Comparison of ENCODE assay signal across 10 mouse cellular contexts in genomic region chr7:125846866-125847527, GRCm38 (mm10).
DNase-seq lines count a peak whose midpoint lies in the region; ATAC-seq and TF ChIP-seq lines count a peak whose summit lies in the region.
"Had no signal": no experiment of that assay in that cellular context is flagged by ENCODE, and none has a peak within 500 bp of the region (broad histone marks: within the 10 kb centered on the region; RNA-seq: fewer than 3 reads in every experiment).

No protein-coding gene starts in this region.

- no peaks in the 10 kb centered on the region for H3K9me3 ChIP-seq in embryonic facial prominence, embryonic 14.5 days (ENCODE audit: control insufficient read depth, low read length)
- no peaks in the 10 kb centered on the region for H3K9me3 ChIP-seq in embryonic facial prominence, embryonic 10.5 days
- H3K9me3 ChIP-seq in limb, embryonic 14.5 days (ENCODE audit: control insufficient read depth, low read length) = no peaks in the 10 kb centered on the region
- no peaks in the 10 kb centered on the region for H3K9me3 ChIP-seq in limb, embryonic 10.5 days (replicated peaks)
- no peaks in the 10 kb centered on the region for H3K9me3 ChIP-seq in heart, embryonic 13.5 days
- H3K9me3 ChIP-seq: liver, embryonic 15.5 days had no signal

- WGBS in embryonic facial prominence, embryonic 14.5 days = 74% methylated on average over 8 of the region's 8 CpGs
- WGBS in embryonic facial prominence, embryonic 10.5 days = 82% methylated on average over 8 of the region's 8 CpGs
- 75% methylated on average over 8 of the region's 8 CpGs for WGBS in limb, embryonic 14.5 days
- 84% methylated on average over 8 of the region's 8 CpGs for WGBS in limb, embryonic 10.5 days
- 42% methylated on average over 8 of the region's 8 CpGs for WGBS in heart, embryonic 13.5 days

- H3K27me3 ChIP-seq in embryonic facial prominence, embryonic 14.5 days (replicated peaks; ENCODE audit: control insufficient read depth, insufficient read depth, low read length) = no peaks in the 10 kb centered on the region
- no peaks in the 10 kb centered on the region for H3K27me3 ChIP-seq in embryonic facial prominence, embryonic 10.5 days (replicated peaks; ENCODE audit: low read depth, poor library complexity, severe bottlenecking)
- H3K27me3 ChIP-seq in limb, embryonic 14.5 days (ENCODE audit: control insufficient read depth, insufficient read depth, low read length) = no peaks in the 10 kb centered on the region
- H3K27me3 ChIP-seq in limb, embryonic 10.5 days (ENCODE audit: low read depth, poor library complexity, severe bottlenecking) = no peaks in the 10 kb centered on the region
- H3K27me3 ChIP-seq in heart, embryonic 13.5 days (replicated peaks) = no peaks in the 10 kb centered on the region
- H3K27me3 ChIP-seq: liver, embryonic 15.5 days had no signal

- no peak overlapping the region for H3K9ac ChIP-seq in embryonic facial prominence, embryonic 14.5 days (ENCODE audit: low read depth, low read length)
- H3K9ac ChIP-seq in limb, embryonic 14.5 days (ENCODE audit: low read depth, low read length, severe bottlenecking) = no peak overlapping the region
- no peak overlapping the region; the same call in 1 of the 2 replicates for H3K9ac ChIP-seq in heart, embryonic 13.5 days
- H3K9ac ChIP-seq: liver, embryonic 15.5 days had no signal

- H3K36me3 ChIP-seq in embryonic facial prominence, embryonic 14.5 days (ENCODE audit: control insufficient read depth, insufficient read depth, low read length) = peaks cover 19% of the 10 kb centered on the region
- H3K36me3 ChIP-seq in embryonic facial prominence, embryonic 10.5 days (replicated peaks) = peaks cover 36% of the 10 kb centered on the region
- peaks cover 10% of the 10 kb centered on the region for H3K36me3 ChIP-seq in limb, embryonic 14.5 days (ENCODE audit: control insufficient read depth, insufficient read depth, low read length)
- peaks cover 22% of the 10 kb centered on the region for H3K36me3 ChIP-seq in limb, embryonic 10.5 days
- peaks cover 45% of the 10 kb centered on the region for H3K36me3 ChIP-seq in heart, embryonic 13.5 days
- H3K36me3 ChIP-seq: liver, embryonic 15.5 days had no signal

- 0 out of 2 replicates have a peak, but pooled peaks cover 3% of the 10 kb centered on the region for H3K4me1 ChIP-seq in embryonic facial prominence, embryonic 14.5 days (ENCODE audit: control insufficient read depth, insufficient read depth, low read length)
- no peaks in the 10 kb centered on the region for H3K4me1 ChIP-seq in embryonic facial prominence, embryonic 10.5 days
- H3K4me1 ChIP-seq in limb, embryonic 14.5 days (ENCODE audit: control insufficient read depth, insufficient read depth, low read length) = no peaks in the 10 kb centered on the region
- H3K4me1 ChIP-seq in limb, embryonic 10.5 days = peaks cover 8% of the 10 kb centered on the region; the same call in 1 of the 2 replicates
- peaks cover 38% of the 10 kb centered on the region for H3K4me1 ChIP-seq in heart, embryonic 13.5 days
- H3K4me1 ChIP-seq: liver, embryonic 15.5 days had no signal

- peak; percentile 74; the same call in 1 of the 2 replicates for ATAC-seq in embryonic facial prominence, embryonic 14.5 days (ENCODE audit: low read depth)
- no peak for ATAC-seq in limb, embryonic 14.5 days (ENCODE audit: low FRiP score, low read depth)
- no peak for ATAC-seq in heart, embryonic 13.5 days (ENCODE audit: extremely low read depth, insufficient number of reproducible peaks, low FRiP score, low TSS enrichment)
- ATAC-seq in erythroid progenitor cell, adult 5-6 weeks (replicated peaks; ENCODE audit: low FRiP score, poor library complexity, severe bottlenecking) = no peak

- DNase-seq in embryonic facial prominence, embryonic 14.5 days (ENCODE audit: low spot score) = peak; percentile 62
- DNase-seq in embryonic facial prominence, embryonic 10.5 days (ENCODE audit: low spot score) = no peak
- peak; percentile 12 for DNase-seq in limb, embryonic 14.5 days (ENCODE audit: low spot score)
- no peak for DNase-seq in limb, embryonic 10.5 days (ENCODE audit: low spot score)
- DNase-seq in right cerebral cortex, postnatal 14 days = peak; percentile 22
- DNase-seq in embryo, embryonic 11 days = no peak
- DNase-seq: thymus, adult 2 months had no signal

- H3K4me2 ChIP-seq in embryonic facial prominence, embryonic 14.5 days (ENCODE audit: low read depth, low read length) = no peak overlapping the region
- no peak overlapping the region for H3K4me2 ChIP-seq in limb, embryonic 14.5 days (replicated peaks; ENCODE audit: low read depth, low read length, severe bottlenecking)
- H3K4me2 ChIP-seq in heart, embryonic 13.5 days = no peak overlapping the region
- H3K4me2 ChIP-seq: liver, embryonic 15.5 days had no signal

- no peak overlapping the region for H3K4me3 ChIP-seq in embryonic facial prominence, embryonic 14.5 days (ENCODE audit: low read depth, low read length)
- H3K4me3 ChIP-seq in embryonic facial prominence, embryonic 10.5 days = no peak overlapping the region
- no peak overlapping the region for H3K4me3 ChIP-seq in limb, embryonic 14.5 days (replicated peaks; ENCODE audit: low read length)
- H3K4me3 ChIP-seq in limb, embryonic 10.5 days = no peak overlapping the region
- H3K4me3 ChIP-seq in heart, embryonic 13.5 days = no peak overlapping the region
- H3K4me3 ChIP-seq: liver, embryonic 15.5 days had no signal

- TF ChIP-seq POLR2A in limb, embryonic 14.5 days (IDR thresholded peaks at IDR 0.05; ENCODE audit: borderline replicate concordance, extremely low read depth, insufficient read depth, insufficient read length) = no peak

- H3K27ac ChIP-seq in embryonic facial prominence, embryonic 14.5 days (replicated peaks; ENCODE audit: low read depth, low read length) = no peak overlapping the region
- H3K27ac ChIP-seq in embryonic facial prominence, embryonic 10.5 days (replicated peaks) = no peak overlapping the region
- no peak overlapping the region for H3K27ac ChIP-seq in limb, embryonic 14.5 days (replicated peaks; ENCODE audit: low read depth, low read length)
- H3K27ac ChIP-seq in limb, embryonic 10.5 days = no peak overlapping the region
- H3K27ac ChIP-seq in heart, embryonic 13.5 days (replicated peaks) = peak overlapping the region; percentile 43; the same call in 1 of the 2 replicates
- H3K27ac ChIP-seq: liver, embryonic 15.5 days had no signal

Comparison
In these comparisons a context has a peak if more than half of its experiments do, and no peak if none do; other contexts are left out.
1. DNase-seq: peak in embryonic facial prominence, embryonic 14.5 days (single experiment), limb, embryonic 14.5 days (single experiment) and right cerebral cortex, postnatal 14 days (single experiment); none in embryonic facial prominence, embryonic 10.5 days (single experiment), limb, embryonic 10.5 days (single experiment) and embryo, embryonic 11 days (single experiment).